Mouse (Mus musculus) megakaryocyte, embryonic 14.5 days (primary cell): ENCODE data around the gene Rcbtb2.

Source experiments
- FLI1 ChIP-seq: IDR thresholded peaks from 2 replicates; pipeline ENCODE4 v1.6.1; 2012; ENCODE audit warnings: low read length, inconsistent platforms, mixed read lengths
- GATA1 ChIP-seq: IDR thresholded peaks from 3 replicates; pipeline ENCODE4 v1.6.1; 2012; ENCODE audit warnings: mixed read lengths, low read length, inconsistent platforms, borderline replicate concordance

- TF ChIP-seq GATA1: no peak
- TF ChIP-seq FLI1: no peak
Measured at GRCm38 (mm10) chr14:73239291-73239690, 116.5 kb downstream of the Rcbtb2 start.
